Mouse (Mus musculus) adrenal gland, adult 18-20 months (tissue): ENCODE results near the gene Nobox. TPM values are rescaled to one million over a fixed set of nuclear protein-coding genes. Genes with fewer than 3 reads are reported as not detected.
A peak's percentile ranks its signal among the peaks of the same experiment; 100 is the strongest.

Experiments used
- DNase-seq, 2 experiments: peaks; one replicate each; pipeline ENCODE4 v3.0.0; 2021 to 2022; ENCODE audit warnings: low spot score in 2 of 2
- total RNA-seq, 2 experiments: library from RNA; stranded (reverse); gene quantifications; 1 replicate in 1 of 2; 2 replicates in 1 of 2; pipeline ENCODE4 v1.2.3; 2021

Nobox gene
- total RNA-seq, 2 experiments from 2014 or later: not detected

DNA sequence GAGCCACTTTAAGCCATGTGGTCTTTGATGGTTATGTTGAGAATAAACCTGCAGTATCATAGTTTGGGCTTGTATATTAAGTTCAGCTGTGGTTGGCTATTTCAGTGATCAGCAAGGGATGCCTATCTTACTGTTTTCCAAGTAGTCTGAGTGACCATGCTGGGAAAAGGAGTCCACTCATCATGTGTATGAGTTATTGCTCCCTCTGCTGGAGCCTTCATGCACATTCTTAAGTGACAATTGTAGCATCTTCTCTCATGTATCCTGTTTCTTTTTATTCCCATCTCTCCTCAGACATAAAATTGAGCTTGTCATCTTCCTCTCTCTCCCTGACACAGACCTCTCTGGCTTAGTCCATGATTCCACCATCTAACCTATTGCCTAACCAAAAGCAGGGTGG lies 31.1 kb downstream of the Nobox start:
- no peak for DNase-seq

DNA sequence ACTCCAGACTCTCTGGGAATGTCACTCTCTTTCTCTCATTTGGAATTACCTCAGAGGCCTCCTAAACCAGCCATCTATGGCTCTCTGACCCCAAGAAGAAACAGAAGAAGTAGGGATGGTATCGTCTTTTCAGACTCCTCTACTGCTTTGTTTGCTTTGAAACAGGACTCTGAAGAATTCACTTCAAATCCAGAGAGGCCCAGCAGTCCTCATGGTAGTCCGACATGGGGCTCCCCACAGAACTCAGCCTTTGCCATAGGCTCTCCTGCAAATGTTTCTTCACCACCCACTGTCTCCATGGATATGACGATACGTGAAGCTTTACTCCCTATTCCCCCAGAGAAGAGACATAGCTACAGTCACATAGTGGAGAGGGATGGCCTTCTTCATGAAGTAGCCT lies 35.2 kb downstream of the Nobox start:
- DNase-seq: no peak

DNA sequence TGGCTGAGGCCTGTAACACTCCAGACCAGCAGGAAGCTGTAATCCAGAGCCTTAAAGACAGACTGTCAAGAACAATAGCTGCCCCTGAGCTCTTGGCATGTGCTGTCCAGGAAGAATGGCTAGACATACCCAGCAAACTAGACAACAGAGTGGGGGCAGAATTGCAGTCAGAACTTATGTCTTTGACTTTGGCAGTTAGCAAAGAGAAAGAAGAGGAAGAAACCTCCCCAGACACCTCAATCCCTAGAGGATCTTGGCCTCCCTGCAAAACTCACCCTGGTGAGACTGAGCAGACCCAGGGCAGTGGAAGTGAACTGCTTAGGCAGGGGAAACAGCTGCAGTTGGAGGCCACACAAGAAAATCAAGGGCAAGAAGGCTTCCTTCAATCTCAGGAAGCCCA lies 36.8 kb downstream of the Nobox start:
- DNase-seq: no peak

DNA sequence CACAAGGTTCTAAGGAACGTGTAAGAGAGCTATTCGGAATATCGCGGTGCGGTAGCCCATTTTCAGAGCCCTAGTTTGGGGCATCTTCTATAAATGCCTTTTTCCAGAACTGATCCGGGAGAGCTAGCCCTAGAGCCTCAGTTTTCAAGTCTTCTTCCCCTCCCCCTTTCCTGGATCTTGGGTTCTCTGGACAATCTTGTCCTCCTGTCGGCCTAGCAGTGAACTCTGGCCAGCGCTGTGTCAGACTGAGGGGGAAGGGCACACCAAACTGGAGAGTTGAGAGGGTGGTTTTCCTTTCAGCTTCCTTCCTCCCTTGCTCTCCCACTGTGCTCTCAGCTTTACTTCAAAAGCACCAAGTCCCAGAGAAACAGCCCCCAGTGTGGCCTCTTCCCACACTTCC lies 43.0 kb downstream of the Nobox start:
- DNase-seq: peak; percentile 9 to 41

DNA sequence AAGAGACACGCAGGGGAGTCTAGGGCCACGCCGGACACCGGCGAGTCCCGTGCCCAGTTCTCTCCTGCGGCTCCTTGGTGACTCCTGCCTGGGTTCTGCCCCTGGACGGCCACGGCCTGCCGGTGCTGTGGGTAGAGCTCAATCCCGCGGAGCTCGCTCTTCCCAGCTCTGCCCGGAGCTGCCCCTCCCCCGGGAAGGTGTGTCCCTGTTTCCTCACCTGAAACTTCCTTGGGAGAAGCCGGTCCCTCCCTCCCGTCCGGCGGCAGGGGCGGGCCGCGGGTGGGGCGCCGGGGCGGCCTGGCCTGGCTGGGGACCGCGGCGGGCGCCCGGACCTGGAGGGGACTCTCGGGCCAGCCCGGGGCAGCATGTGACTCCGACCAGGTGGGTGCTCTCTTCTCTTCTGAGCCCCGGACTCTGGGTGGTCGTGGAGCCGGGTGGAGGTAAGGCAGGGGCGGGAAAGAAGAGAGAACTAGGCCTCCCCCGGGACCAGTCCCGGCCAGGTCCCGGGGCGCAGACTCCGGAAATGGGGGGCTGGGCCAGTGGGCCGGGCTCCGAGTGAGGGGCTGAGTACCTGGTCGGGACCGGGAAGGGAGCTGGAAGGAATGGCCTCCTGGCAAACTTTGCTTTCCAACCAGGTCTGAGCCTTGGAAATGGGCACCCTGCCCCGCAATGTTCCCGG lies 43.9 kb downstream of the Nobox start, which contains the start of gene Arhgef5:
Gene Arhgef5 (plus strand): TSS at position 220 of the 679 bp plus-strand sequence.
- peak; percentile 60 to 63 for DNase-seq

DNA sequence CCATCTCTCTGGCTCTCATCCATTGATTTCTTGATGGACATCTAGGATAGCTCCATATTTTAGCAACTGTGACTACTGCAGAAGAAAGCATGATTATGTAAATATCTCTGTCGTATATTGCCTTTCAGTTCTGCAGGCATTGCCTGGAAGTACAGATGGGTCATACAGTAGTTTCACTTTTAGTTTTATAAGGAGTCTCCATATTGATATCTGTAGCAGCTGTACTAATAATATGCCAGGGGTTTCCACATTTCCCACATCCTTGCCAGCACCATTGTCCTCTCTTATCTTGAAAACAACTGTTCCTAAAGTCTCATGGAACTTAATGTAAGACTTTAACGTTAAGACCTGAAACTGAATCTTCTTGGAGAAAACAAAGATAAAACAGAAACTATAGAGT lies 48.6 kb downstream of the Nobox start:
- no peak for DNase-seq

DNA sequence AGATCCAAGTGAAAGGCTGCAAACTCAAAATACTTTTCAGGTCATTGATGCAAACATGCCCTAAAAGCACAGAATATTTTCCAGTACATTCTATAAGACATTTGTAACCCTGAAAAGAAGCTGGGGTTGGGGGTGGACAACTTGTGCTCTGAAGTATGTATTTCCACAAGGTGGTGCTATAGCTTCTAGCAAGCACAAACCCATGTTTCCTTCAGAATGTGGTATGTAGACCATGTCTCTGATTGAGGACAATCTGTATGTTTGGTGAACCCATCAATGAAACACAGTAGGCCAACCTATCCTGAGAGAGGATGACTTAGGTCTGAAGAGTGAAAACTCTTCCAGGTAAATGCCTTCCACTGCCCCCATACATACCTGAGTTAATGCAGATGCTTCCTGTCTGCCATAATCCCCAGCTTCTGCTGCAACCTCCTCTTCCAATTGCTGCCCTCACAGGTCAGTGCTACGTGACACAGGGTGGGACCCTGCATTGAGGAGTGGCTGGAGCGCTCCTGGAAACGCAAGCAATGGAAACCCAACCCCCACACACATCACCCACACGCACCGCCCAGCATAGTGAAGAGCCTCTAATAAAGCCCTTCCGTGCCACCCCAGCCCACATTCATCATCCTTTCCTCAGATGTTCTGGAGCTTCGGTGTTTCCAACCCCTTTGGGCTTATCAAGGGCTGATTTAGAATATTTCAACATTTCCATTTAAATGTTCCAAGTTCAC lies 55.0 kb downstream of the Nobox start:
- DNase-seq: no peak

Other genes starting within 250 kb of the Nobox start
- gene Olfr441, start 203.2 kb downstream of the Nobox start, total RNA-seq: not detected
- not detected for gene Olfr237-ps1, start 163.0 kb downstream of the Nobox start, total RNA-seq
- gene Olfr437, start 146.3 kb downstream of the Nobox start, total RNA-seq: not detected
- not detected for gene Olfr13, start 137.4 kb downstream of the Nobox start, total RNA-seq
- not detected for gene Olfr435, start 112.4 kb downstream of the Nobox start, total RNA-seq
- not detected for gene Olfr434, start 96.5 kb downstream of the Nobox start, total RNA-seq
- gene Olfr47, start 78.0 kb downstream of the Nobox start, total RNA-seq: not detected
- gene Arhgef5, start 44.0 kb downstream of the Nobox start, total RNA-seq: 10 to 100 TPM; 15.7 to 19.4 TPM